Mouse (Mus musculus) thymus, adult 2 months (tissue): ENCODE measurements around the gene Aff1. TPM values are rescaled to one million over a fixed set of nuclear protein-coding genes. Genes with fewer than 3 reads are reported as not detected.

Experiments used
- DNase-seq: peaks from one replicate; pipeline ENCODE4 v3.0.0; 2021
- H3K27ac ChIP-seq: fragments of 200-500 bp; 2 replicates; pipeline ENCODE4 v1.5.1; 2012; ENCODE audit warnings: low read length, control low read depth; ENCODE audit not compliant: control insufficient read depth, insufficient read depth
- H3K27me3 ChIP-seq: fragments of 200-500 bp; 2 replicates; pipeline ENCODE4 v1.6.1; 2012; ENCODE audit warnings: mild to moderate bottlenecking, low read length, moderate library complexity, mixed read lengths; ENCODE audit not compliant: control insufficient read depth, insufficient read depth
- H3K36me3 ChIP-seq: fragments of 200-500 bp; 2 replicates; pipeline ENCODE4 v1.6.1; 2012; ENCODE audit warnings: mild to moderate bottlenecking, low read length, moderate library complexity; ENCODE audit not compliant: control insufficient read depth, insufficient read depth
- H3K4me1 ChIP-seq: fragments of 200-500 bp; replicated peaks from 2 replicates; pipeline ENCODE4 v1.6.1; 2012; ENCODE audit warnings: low read length; ENCODE audit not compliant: control insufficient read depth, insufficient read depth
- H3K4me3 ChIP-seq: fragments of 200-500 bp; 2 replicates; pipeline ENCODE4 v1.5.1; 2012; ENCODE audit warnings: mild to moderate bottlenecking, low read length, control low read depth, moderate library complexity; ENCODE audit not compliant: control insufficient read depth, insufficient read depth
- CTCF ChIP-seq: fragments of 200-500 bp; IDR thresholded peaks from 2 replicates; pipeline ENCODE4 v1.5.1; 2012; ENCODE audit warnings: mild to moderate bottlenecking, control low read depth, low read length, moderate library complexity, borderline replicate concordance; ENCODE audit not compliant: control insufficient read depth, poor library complexity, insufficient read depth; ENCODE audit errors: extremely low read depth
- POLR2A ChIP-seq: fragments of 200-500 bp; IDR thresholded peaks from 2 replicates; pipeline ENCODE4 v1.6.1; 2012; ENCODE audit warnings: mild to moderate bottlenecking, low read length, control low read depth, moderate library complexity; ENCODE audit not compliant: control insufficient read depth, poor library complexity, insufficient read depth; ENCODE audit errors: extremely low read depth
- WGBS: fragments of 180-500 bp; shearing (Covaris S2); methylation state at CpG from one replicate; pipeline ENCODE4 v1.1.7; 2018; 5-methylcytosine and 5-hydroxymethylcytosine counted together
- polyA plus RNA-seq: library from polyadenylated mRNA; depleted of rRNA; stranded (reverse); fragments of >200 nt; gene quantifications from 2 replicates; pipeline ENCODE4 v1.2.3, GENCODE M21; 2012; rRNA removed

Gene Aff1
- polyA plus RNA-seq, 1 experiment, result 49.1 TPM

DNA sequence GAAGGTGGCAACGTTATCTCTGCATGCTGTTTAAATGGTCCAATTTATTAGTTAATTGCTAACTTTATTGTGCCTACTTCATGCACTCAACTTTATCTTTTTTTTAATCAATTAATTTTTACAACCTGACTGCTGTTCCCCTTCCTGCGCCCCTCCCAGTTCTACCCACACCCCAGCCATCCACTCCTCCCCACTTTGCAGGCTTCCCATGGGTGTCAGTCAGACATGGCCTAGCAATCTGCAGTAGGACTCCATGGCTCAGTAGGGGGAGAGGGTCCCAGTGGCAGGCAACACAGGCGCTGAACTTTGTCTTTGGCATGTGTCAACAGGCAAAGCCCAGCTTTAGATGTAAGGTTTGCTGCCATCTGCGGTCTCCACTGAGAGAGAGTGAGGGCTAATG lies 171.6 kb downstream of the Aff1 start:
- no peak overlapping the region for H3K4me3 ChIP-seq
- no peak overlapping the region for H3K27ac ChIP-seq
- H3K27me3 ChIP-seq, result no peaks in the 10 kb centered on the region
- H3K36me3 ChIP-seq, result no peaks in the 10 kb centered on the region
- TF ChIP-seq POLR2A (no peak), CTCF (no peak)
- WGBS, result 98% methylated on average over 4 of the region's 4 CpGs
- DNase-seq, result no peak
- no peaks in the 10 kb centered on the region for H3K4me1 ChIP-seq

DNA sequence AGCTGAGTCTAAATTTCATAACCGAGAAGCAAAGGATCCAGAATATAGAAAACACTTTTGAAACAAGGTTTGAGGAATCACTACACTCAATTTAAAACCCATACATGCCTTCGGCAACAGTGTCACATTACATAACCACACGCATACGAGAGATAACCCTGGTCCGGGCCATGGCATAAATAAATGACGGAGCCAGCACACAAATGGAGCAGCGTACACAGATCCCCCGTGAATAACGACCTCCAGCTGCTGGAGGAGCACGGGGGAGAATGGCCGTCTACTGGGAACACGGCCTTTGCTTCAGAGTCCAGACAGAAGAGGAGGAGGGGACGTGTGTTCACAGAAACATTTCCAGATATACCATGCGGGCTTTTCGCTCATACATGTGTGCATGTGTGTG lies 197.6 kb downstream of the Aff1 start:
- WGBS, result 98% methylated on average over 15 of the region's 15 CpGs
- H3K36me3 ChIP-seq, result no peaks in the 10 kb centered on the region
- H3K27me3 ChIP-seq, result no peaks in the 10 kb centered on the region
- TF ChIP-seq CTCF, result no peak
- TF ChIP-seq POLR2A, result no peak
- H3K4me3 ChIP-seq, result no peak overlapping the region
- no peak overlapping the region for H3K27ac ChIP-seq
- no peaks in the 10 kb centered on the region for H3K4me1 ChIP-seq
- DNase-seq, result no peak

- no peak for DNase-seq
- H3K36me3 ChIP-seq, result no peaks in the 10 kb centered on the region
- no peaks in the 10 kb centered on the region for H3K27me3 ChIP-seq
- no peak overlapping the region for H3K4me3 ChIP-seq
- H3K27ac ChIP-seq, result no peak overlapping the region
- 88% methylated on average over 1 of the region's 1 CpGs for WGBS
- no peaks in the 10 kb centered on the region for H3K4me1 ChIP-seq
- TF ChIP-seq CTCF (no peak), POLR2A (no peak)
These were observed 206.1 kb downstream of the Aff1 start for GRCm38 (mm10) chr5:103898310-103898709.

Other genes starting within 250 kb of the Aff1 start
- 0.17 and 1.6 TPM in 2 replicates for gene Slc10a6, start 63.0 kb upstream of the Aff1 start, polyA plus RNA-seq
- 0.15 TPM in 1 of 2 replicates, not detected in the other for gene 1700016H13Rik, start 36.4 kb upstream of the Aff1 start, polyA plus RNA-seq
- gene Klhl8, start 218.9 kb downstream of the Aff1 start, polyA plus RNA-seq, result 7.2 and 9.4 TPM in 2 replicates